Mouse (Mus musculus) heart, adult 2 months (tissue): ENCODE measurements around the gene Clybl. TPM values are rescaled to one million over a fixed set of nuclear protein-coding genes. Genes with fewer than 3 reads are reported as not detected.

ENCODE experiments used
- DNase-seq, 2 experiments: peaks; one replicate each; pipeline ENCODE4 v3.0.0; 2021
- H3K27ac ChIP-seq: fragments of 200-600 bp; 2 replicates; pipeline ENCODE4 v1.8.1; 2022
- H3K27me3 ChIP-seq: fragments of 200-500 bp; 2 replicates; pipeline ENCODE4 v1.6.1; 2012; ENCODE audit warnings: mild to moderate bottlenecking, low read length, inconsistent platforms, mixed read lengths; ENCODE audit not compliant: control insufficient read depth, insufficient read depth
- H3K36me3 ChIP-seq: fragments of 200-500 bp; 2 replicates; pipeline ENCODE4 v1.6.1; 2012; ENCODE audit warnings: low read length, inconsistent platforms; ENCODE audit not compliant: control insufficient read depth, insufficient read depth
- H3K4me1 ChIP-seq: fragments of 200-500 bp; 2 replicates; pipeline ENCODE4 v1.6.1; 2011; ENCODE audit warnings: low read length; ENCODE audit not compliant: control insufficient read depth, insufficient read depth
- H3K4me3 ChIP-seq: fragments of 200-600 bp; 2 replicates; pipeline ENCODE4 v1.8.1; 2022
- H3K79me2 ChIP-seq: fragments of 200-500 bp; replicated peaks from 2 replicates; pipeline ENCODE4 v1.6.1; 2012; ENCODE audit warnings: mild to moderate bottlenecking, inconsistent platforms, low read length, moderate library complexity, mixed read lengths; ENCODE audit not compliant: control insufficient read depth, insufficient read depth
- H3K9ac ChIP-seq: fragments of 200-500 bp; 2 replicates; pipeline ENCODE4 v1.6.1; 2012; ENCODE audit warnings: low read depth, mild to moderate bottlenecking, control low read depth, inconsistent platforms, low read length, mixed read lengths
- CTCF ChIP-seq: fragments of 200-600 bp; IDR thresholded peaks from 2 replicates; pipeline ENCODE4 v1.8.1; 2022; ENCODE audit warnings: antibody characterized with exemption, mild to moderate bottlenecking, moderate library complexity
- EP300 ChIP-seq: fragments of 200-500 bp; IDR thresholded peaks from 2 replicates; pipeline ENCODE4 v1.6.1; 2011; ENCODE audit warnings: low read depth, low read length, control low read depth; ENCODE audit not compliant: insufficient read depth
- POLR2A ChIP-seq: fragments of 200-500 bp; IDR thresholded peaks from 2 replicates; pipeline ENCODE4 v1.6.1; 2011; ENCODE audit warnings: mild to moderate bottlenecking, low read depth, low read length, control low read depth; ENCODE audit not compliant: insufficient read depth
- WGBS: fragments of 180-500 bp; shearing (Covaris S2); methylation state at CpG from one replicate; pipeline ENCODE4 v1.1.7; 2018; 5-methylcytosine and 5-hydroxymethylcytosine counted together
- intact Hi-C: fragments of 180-260 bp; cut with DNase I; formaldehyde crosslinking; loops from one replicate; pipeline ENCODE4 v1.15.1; 2025
- polyA plus RNA-seq: library from polyadenylated mRNA; depleted of rRNA; stranded (reverse); fragments of >200 nt; gene quantifications from 2 replicates; pipeline ENCODE4 v1.2.3, GENCODE M21; 2012
- total RNA-seq, 2 experiments: library from RNA; stranded (reverse); gene quantifications; 2 replicates each; pipeline ENCODE4 v1.2.3; 2021

Clybl gene
- total and polyA plus RNA-seq, 3 experiments: 50.3 to 131 (median 115) TPM

GRCm38 (mm10) chr14:122426529-122427203, 245.2 kb downstream of the Clybl start:
- H3K4me3 ChIP-seq: no peak overlapping the region
- no peaks in the 10 kb centered on the region for H3K79me2 ChIP-seq
- no peak for DNase-seq
- no peak overlapping the region for H3K9ac ChIP-seq
- no peaks in the 10 kb centered on the region for H3K36me3 ChIP-seq
- TF ChIP-seq POLR2A (no peak), EP300 (no peak), CTCF (no peak)
- 61% methylated on average over 10 of the region's 10 CpGs for WGBS
- no peaks in the 10 kb centered on the region for H3K4me1 ChIP-seq
- no peak overlapping the region for H3K27ac ChIP-seq
- intact Hi-C loops: no loop called here
- H3K27me3 ChIP-seq: peaks cover 2% of the 10 kb centered on the region; the same call in 1 of the 2 replicates

- Histone ChIP-seq H3K27ac (no peak overlapping the region), H3K9ac (no peak overlapping the region), H3K27me3 (peaks cover 2% of the 10 kb centered on the region; the same call in 1 of the 2 replicates), H3K4me3 (no peak overlapping the region), H3K4me1 (no peaks in the 10 kb centered on the region), H3K36me3 (no peaks in the 10 kb centered on the region), H3K79me2 (no peaks in the 10 kb centered on the region)
- intact Hi-C loops: no loop called here
- 73% methylated on average over 8 of the region's 8 CpGs for WGBS
- TF ChIP-seq POLR2A (no peak), CTCF (no peak), EP300 (no peak)
- DNase-seq: no peak
Measured at GRCm38 (mm10) chr14:122427204-122427560, 245.7 kb downstream of the Clybl start.

- no peaks in the 10 kb centered on the region for H3K36me3 ChIP-seq
- peaks cover 2% of the 10 kb centered on the region; the same call in 1 of the 2 replicates for H3K27me3 ChIP-seq
- no peak for DNase-seq
- no peak overlapping the region for H3K27ac ChIP-seq
- H3K4me3 ChIP-seq: no peak overlapping the region
- WGBS: 82% methylated on average over 3 of the region's 3 CpGs
- H3K9ac ChIP-seq: no peak overlapping the region
- no peak for TF ChIP-seq CTCF
- TF ChIP-seq EP300: no peak
- no peak for TF ChIP-seq POLR2A
- H3K79me2 ChIP-seq: no peaks in the 10 kb centered on the region
- H3K4me1 ChIP-seq: no peaks in the 10 kb centered on the region
- intact Hi-C loops: no loop called here
Measured at GRCm38 (mm10) chr14:122427654-122428053, 246.2 kb downstream of the Clybl start.

- H3K27me3 ChIP-seq: no peaks in the 10 kb centered on the region
- no peaks in the 10 kb centered on the region for H3K79me2 ChIP-seq
- H3K36me3 ChIP-seq: no peaks in the 10 kb centered on the region
- no peak overlapping the region for H3K27ac ChIP-seq
- 61% methylated on average over 3 of the region's 3 CpGs for WGBS
- no peak for DNase-seq
- H3K4me3 ChIP-seq: no peak overlapping the region
- H3K9ac ChIP-seq: no peak overlapping the region
- no peaks in the 10 kb centered on the region for H3K4me1 ChIP-seq
- TF ChIP-seq EP300 (no peak), POLR2A (no peak), CTCF (no peak)
- intact Hi-C loops: no loop called here
Measured at GRCm38 (mm10) chr14:122432558-122432957, 251.1 kb downstream of the Clybl start.

- no peak for TF ChIP-seq CTCF
- no peak for TF ChIP-seq EP300
- no peak for TF ChIP-seq POLR2A
- no peaks in the 10 kb centered on the region for H3K4me1 ChIP-seq
- H3K79me2 ChIP-seq: no peaks in the 10 kb centered on the region
- H3K27me3 ChIP-seq: no peaks in the 10 kb centered on the region
- H3K36me3 ChIP-seq: no peaks in the 10 kb centered on the region
- WGBS: 92% methylated on average over 10 of the region's 10 CpGs
- H3K9ac ChIP-seq: no peak overlapping the region
- H3K4me3 ChIP-seq: no peak overlapping the region
- intact Hi-C loops: no loop called here
- no peak overlapping the region for H3K27ac ChIP-seq
- DNase-seq: no peak
Measured at GRCm38 (mm10) chr14:122434039-122434438, 252.5 kb downstream of the Clybl start.

- H3K36me3 ChIP-seq: no peaks in the 10 kb centered on the region
- DNase-seq: no peak
- intact Hi-C loops: no loop called here
- no peak for TF ChIP-seq POLR2A
- H3K4me1 ChIP-seq: no peaks in the 10 kb centered on the region
- H3K9ac ChIP-seq: no peak overlapping the region
- no peak overlapping the region for H3K4me3 ChIP-seq
- no peaks in the 10 kb centered on the region for H3K79me2 ChIP-seq
- no peak overlapping the region for H3K27ac ChIP-seq
- 59% methylated on average over 10 of the region's 10 CpGs for WGBS
- no peaks in the 10 kb centered on the region for H3K27me3 ChIP-seq
Measured at GRCm38 (mm10) chr14:122436850-122437249, 255.3 kb downstream of the Clybl start.
